Mouse (Mus musculus) left cerebral cortex, adult 2 months (tissue): Measurements from ENCODE around the gene Fchsd2. TPM values are rescaled to one million over a fixed set of nuclear protein-coding genes. Genes with fewer than 3 reads are reported as not detected.

Experiments used
- DNase-seq, 2 experiments: peaks; one replicate each; pipeline ENCODE4 v3.0.0; 2021 to 2022; ENCODE audit warnings: low spot score in 2 of 2, mixed read lengths in 1 of 2; ENCODE audit errors: extremely low spot score in 1 of 2
- H3K27ac ChIP-seq: fragments of 200-600 bp; 2 replicates; pipeline ENCODE4 v1.8.1; 2022
- H3K4me3 ChIP-seq: fragments of 200-600 bp; 2 replicates; pipeline ENCODE4 v1.8.1; 2022
- CTCF ChIP-seq: fragments of 200-600 bp; IDR thresholded peaks from 2 replicates; pipeline ENCODE4 v1.8.1; 2022; ENCODE audit warnings: antibody characterized with exemption, mild to moderate bottlenecking, moderate library complexity
- intact Hi-C: fragments of 180-260 bp; cut with DNase I; formaldehyde crosslinking; loops from one replicate; pipeline ENCODE4 v1.15.1; 2025
- total RNA-seq, 2 experiments: library from RNA; stranded (reverse); gene quantifications; 2 replicates each; pipeline ENCODE4 v1.2.3; 2021

Gene Fchsd2
- total RNA-seq, 2 experiments from 2014 or later = 40.5 to 41.6 TPM

GRCm38 (mm10) chr7:101314396-101314795, 221.7 kb downstream of the Fchsd2 start:
- Histone ChIP-seq H3K27ac (peak overlapping the region; percentile 92), H3K4me3 (no peak overlapping the region)
- peak; percentile 49 to 58 for DNase-seq
- intact Hi-C loops = loop anchor here (1.0 kb wide), 1 partner anchor 14 kb away; no protein-coding TSS in a partner anchor
- no peak for TF ChIP-seq CTCF

- no peak for DNase-seq
- TF ChIP-seq CTCF = no peak
- peak overlapping the region; percentile 92; the same call in 1 of the 2 replicates for H3K27ac ChIP-seq
- intact Hi-C loops = no loop called here
- no peak overlapping the region for H3K4me3 ChIP-seq
These were observed 223.0 kb downstream of the Fchsd2 start for GRCm38 (mm10) chr7:101315699-101316098.

GRCm38 (mm10) chr7:101316591-101317001, 223.9 kb downstream of the Fchsd2 start:
- no peak overlapping the region for H3K27ac ChIP-seq
- no peak overlapping the region for H3K4me3 ChIP-seq
- no peak for DNase-seq
- TF ChIP-seq CTCF = no peak
- intact Hi-C loops = no loop called here

- no peak for DNase-seq
- no peak for TF ChIP-seq CTCF
- H3K4me3 ChIP-seq = no peak within 1 kb of the TSS
- no peak within 1 kb of the TSS for H3K27ac ChIP-seq
- intact Hi-C loops = no loop called here
These were observed 224.4 kb downstream of the Fchsd2 start, which contains the start of gene Stard10 for GRCm38 (mm10) chr7:101317014-101317413. Stard10 (plus strand) TSS chr7:101317086.

GRCm38 (mm10) chr7:101318848-101319247, 226.2 kb downstream of the Fchsd2 start:
- TF ChIP-seq CTCF = no peak
- no peak for DNase-seq
- intact Hi-C loops = no loop called here
- H3K4me3 ChIP-seq = no peak overlapping the region
- H3K27ac ChIP-seq = no peak overlapping the region

- intact Hi-C loops = no loop called here
- TF ChIP-seq CTCF = no peak
- Histone ChIP-seq H3K4me3 (no peak overlapping the region), H3K27ac (no peak overlapping the region)
- DNase-seq = no peak
These were observed 227.1 kb downstream of the Fchsd2 start for GRCm38 (mm10) chr7:101319796-101320195.

GRCm38 (mm10) chr7:101320399-101321217, 227.9 kb downstream of the Fchsd2 start:
- no peak; the same call in 1 of the 2 replicates for TF ChIP-seq CTCF
- peak overlapping the region; percentile 91 for H3K4me3 ChIP-seq
- peak overlapping the region; percentile 76 for H3K27ac ChIP-seq
- intact Hi-C loops = no loop called here
- DNase-seq = peak; percentile 43 to 52

GRCm38 (mm10) chr7:101321218-101321827, 228.7 kb downstream of the Fchsd2 start:
- Histone ChIP-seq H3K27ac (peak overlapping the region; percentile 83), H3K4me3 (peak overlapping the region; percentile 91)
- intact Hi-C loops = no loop called here
- DNase-seq = peak; percentile 35 to 36
- TF ChIP-seq CTCF = no peak

- Histone ChIP-seq H3K27ac (no peak overlapping the region), H3K4me3 (no peak overlapping the region)
- no peak for DNase-seq
- intact Hi-C loops = no loop called here
- no peak for TF ChIP-seq CTCF
These were observed 230.5 kb downstream of the Fchsd2 start for GRCm38 (mm10) chr7:101323141-101323594.

GRCm38 (mm10) chr7:101324142-101324962, 231.7 kb downstream of the Fchsd2 start:
- H3K27ac ChIP-seq = no peak overlapping the region
- no peak for TF ChIP-seq CTCF
- H3K4me3 ChIP-seq = no peak overlapping the region
- intact Hi-C loops = no loop called here
- no peak for DNase-seq

- no peak for TF ChIP-seq CTCF
- DNase-seq = no peak
- Histone ChIP-seq H3K27ac (no peak overlapping the region), H3K4me3 (no peak overlapping the region)
- intact Hi-C loops = no loop called here
These were observed 233.3 kb downstream of the Fchsd2 start for GRCm38 (mm10) chr7:101326006-101326405.
